8 mouse cellular contexts compared by ENCODE assay signal in genomic region chr4:43982053-43982732, GRCm38 (mm10). TPM values are rescaled to one million over a fixed set of nuclear protein-coding genes. Genes with fewer than 3 reads are reported as not detected.
DNase-seq lines count a peak whose midpoint lies in the region; ATAC-seq lines count a peak whose summit lies in the region.

No protein-coding gene starts in this region.

- no peaks in the 10 kb centered on the region for H3K9me3 ChIP-seq in heart, embryonic 14.5 days (ENCODE audit: control insufficient read depth, low read length)
- H3K9me3 ChIP-seq in liver, embryonic 11.5 days (ENCODE audit: control insufficient read depth, low read length), result no peaks in the 10 kb centered on the region

- peak overlapping the region; percentile 76 for H3K9ac ChIP-seq in heart, embryonic 14.5 days (ENCODE audit: low read length)
- H3K9ac ChIP-seq in liver, embryonic 11.5 days (ENCODE audit: low read depth, low read length), result peak overlapping the region; percentile 65

- peaks cover 11 to 14% of the 10 kb centered on the region in 2 experiments for H3K4me1 ChIP-seq in heart, embryonic 14.5 days (ENCODE audit: control insufficient read depth in 2 of 2, insufficient read depth in 2 of 2, low read length in 2 of 2)
- peaks cover 10% of the 10 kb centered on the region for H3K4me1 ChIP-seq in liver, embryonic 11.5 days (replicated peaks; ENCODE audit: control insufficient read depth, insufficient read depth, low read length)

- peak overlapping the region; percentile 40 to 42 for H3K4me3 ChIP-seq in heart, embryonic 14.5 days (ENCODE audit: control insufficient read depth in 1 of 2, insufficient read depth in 1 of 2, low read depth in 1 of 2, low read length in 2 of 2)
- peak overlapping the region; percentile 33 for H3K4me3 ChIP-seq in liver, embryonic 11.5 days (ENCODE audit: low read depth, low read length)

- 1% methylated on average over 24 of the region's 24 CpGs for WGBS in heart, embryonic 14.5 days
- 1% methylated on average over 24 of the region's 24 CpGs for WGBS in liver, embryonic 11.5 days

- no peaks in the 10 kb centered on the region for H3K27me3 ChIP-seq in heart, embryonic 14.5 days (ENCODE audit: control insufficient read depth, insufficient read depth, low read length)
- no peaks in the 10 kb centered on the region for H3K27me3 ChIP-seq in liver, embryonic 11.5 days (replicated peaks; ENCODE audit: control insufficient read depth, insufficient read depth, low read length)
- H3K27me3 ChIP-seq in splenic B cell, adult 2 months (ENCODE audit: control insufficient read depth, insufficient read depth, low read length, poor library complexity, severe bottlenecking), result no peaks in the 10 kb centered on the region

- peak; percentile 95 to 96 for DNase-seq in CD8-positive naive resting alpha-beta T cell, adult 2 months (ENCODE audit: low read depth in 2 of 2, low spot score in 2 of 2)
- DNase-seq in c-Kit-negative CD71-positive TER-119-positive erythroid progenitor cells, embryonic 14.5 days (ENCODE audit: low read depth, low spot score), result peak; percentile 71
- peak; percentile 63 for DNase-seq in fibroblast of lung, adult 2 months (ENCODE audit: low read depth)
- peak; percentile 98 for DNase-seq in kidney, postnatal 10 days
- peak; percentile 91 for DNase-seq in liver, embryonic 11.5 days (ENCODE audit: low spot score)
- peak; percentile 96 for DNase-seq in naive thymus-derived CD4-positive, alpha-beta T cell, adult 2 months (ENCODE audit: low read depth)
- peak; percentile 96 for DNase-seq in splenic B cell, adult 2 months (ENCODE audit: low read depth, low spot score)

- peaks cover 4% of the 10 kb centered on the region; the same call in 1 of the 2 replicates for H3K36me3 ChIP-seq in heart, embryonic 14.5 days (ENCODE audit: control insufficient read depth, insufficient read depth, low read length)
- peaks cover 3% of the 10 kb centered on the region; the same call in 1 of the 2 replicates for H3K36me3 ChIP-seq in liver, embryonic 11.5 days (ENCODE audit: control insufficient read depth, insufficient read depth, low read length)
- no peaks in the 10 kb centered on the region for H3K36me3 ChIP-seq in splenic B cell, adult 2 months (ENCODE audit: control insufficient read depth, insufficient read depth, low read length, poor library complexity, severe bottlenecking)

- H3K4me2 ChIP-seq in heart, embryonic 14.5 days (ENCODE audit: low read length), result peak overlapping the region; percentile 79
- H3K4me2 ChIP-seq in liver, embryonic 11.5 days, result peak overlapping the region; percentile 70

- peak overlapping the region; percentile 9 to 28; a peak in 1 of 4 replicates for H3K27ac ChIP-seq in heart, embryonic 14.5 days (replicated peaks in 1 of 2; ENCODE audit: control insufficient read depth in 1 of 2, insufficient read depth in 1 of 2, low read depth in 2 of 2, low read length in 2 of 2)
- H3K27ac ChIP-seq in liver, embryonic 11.5 days (ENCODE audit: low read depth, low read length), result no peak overlapping the region

- peak; percentile 87 for ATAC-seq in heart, embryonic 14.5 days (ENCODE audit: insufficient number of reproducible peaks, insufficient read depth, low FRiP score, low read depth)
- ATAC-seq in liver, embryonic 11.5 days (replicated peaks; ENCODE audit: low FRiP score), result peak; percentile 92

RNA-seq across cellular contexts. Expression of gene Ccin, which starts 1.1 kb away (rescaled TPM):
- polyA plus RNA-seq in heart, embryonic 14.5 days (2014; fragmentation: Nextera tagmentation; extraction: Ambion mirVana), result not detected in 2 replicates
- polyA plus RNA-seq in liver, embryonic 11.5 days (2014; fragmentation: Nextera tagmentation; extraction: Ambion mirVana), result not detected in 2 replicates

RNA-seq across cellular contexts. Expression of gene Clta, which starts 22.1 kb away (rescaled TPM):
- 144 and 154 TPM in 2 replicates for polyA plus RNA-seq in heart, embryonic 14.5 days (2014; fragmentation: Nextera tagmentation; extraction: Ambion mirVana)
- 215 and 216 TPM in 2 replicates for polyA plus RNA-seq in liver, embryonic 11.5 days (2014; fragmentation: Nextera tagmentation; extraction: Ambion mirVana)

RNA-seq across cellular contexts. Expression of gene Glipr2, which starts 25.0 kb away (rescaled TPM):
- polyA plus RNA-seq in heart, embryonic 14.5 days (2014; fragmentation: Nextera tagmentation; extraction: Ambion mirVana), result 53.1 and 55.4 TPM in 2 replicates
- polyA plus RNA-seq in liver, embryonic 11.5 days (2014; fragmentation: Nextera tagmentation; extraction: Ambion mirVana), result 71.4 and 81.6 TPM in 2 replicates
